Mouse (Mus musculus): Measurements from ENCODE around the gene Aspm. TPM values are rescaled to one million over a fixed set of nuclear protein-coding genes. Genes with fewer than 3 reads are reported as not detected.

Aspm gene
- polyA plus RNA-seq, 1 experiment from 2014 or later, result 28.6 TPM

DNA sequence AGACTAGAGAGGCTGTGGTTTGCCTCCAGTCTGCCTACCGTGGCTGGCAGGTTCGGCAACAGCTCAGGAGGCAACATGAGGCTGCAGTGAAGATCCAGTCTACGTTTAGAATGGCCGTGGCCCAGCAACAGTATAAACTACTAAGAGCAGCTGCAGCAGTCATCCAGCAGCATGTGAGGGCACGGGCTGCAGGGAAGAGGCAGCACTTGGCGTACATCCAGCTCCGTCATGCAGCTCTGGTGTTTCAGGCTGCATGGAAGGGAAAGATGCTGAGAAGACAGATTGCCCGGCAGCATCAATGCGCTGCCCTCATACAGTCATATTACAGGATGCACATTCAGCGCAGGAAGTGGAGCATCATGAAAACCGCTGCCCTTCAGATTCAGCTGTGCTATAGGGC, 24.3 kb downstream of the Aspm start:
- no peak for DNase-seq (ENCODE audit: low spot score)
- H3K27ac ChIP-seq (replicated peaks; ENCODE audit: low read depth, low read length), result no peak overlapping the region
- no peaks in the 10 kb centered on the region for H3K9me3 ChIP-seq (replicated peaks; ENCODE audit: control insufficient read depth, low read length)
- no peaks in the 10 kb centered on the region for H3K27me3 ChIP-seq (ENCODE audit: control insufficient read depth, insufficient read depth, low read length)
- H3K4me3 ChIP-seq (ENCODE audit: low read depth, low read length), result no peak overlapping the region
- H3K4me2 ChIP-seq (ENCODE audit: low read depth, low read length), result no peak overlapping the region
- WGBS, result 96% methylated on average over 11 of the region's 11 CpGs
- no peak overlapping the region for H3K9ac ChIP-seq (replicated peaks; ENCODE audit: low read length)
- H3K4me1 ChIP-seq (ENCODE audit: control insufficient read depth, insufficient read depth, low read length), result no peaks in the 10 kb centered on the region
- H3K36me3 ChIP-seq (replicated peaks; ENCODE audit: control insufficient read depth, insufficient read depth, low read depth, low read length), result peaks cover 18% of the 10 kb centered on the region
- no peak for ATAC-seq (replicated peaks; ENCODE audit: insufficient number of reproducible peaks, low FRiP score, low TSS enrichment, low read depth)

DNA sequence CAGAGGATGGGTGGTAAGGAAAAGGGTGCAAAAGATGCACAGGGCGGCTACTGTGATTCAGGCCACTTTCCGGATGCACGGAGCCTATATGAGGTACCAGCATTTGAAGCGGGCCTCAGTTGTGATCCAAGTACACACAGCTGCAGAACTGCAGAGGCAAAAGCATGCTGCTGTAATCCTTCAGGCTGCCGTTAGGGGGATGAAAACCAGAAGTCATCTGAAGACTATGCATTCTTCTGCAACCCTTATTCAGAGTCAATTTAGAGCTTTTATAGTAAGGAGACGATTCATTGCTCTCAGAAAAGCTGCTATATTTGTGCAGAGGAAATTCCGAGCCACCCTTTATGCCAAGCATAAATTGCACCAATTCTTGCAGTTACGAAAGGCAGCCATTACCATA, 25.7 kb downstream of the Aspm start:
- DNase-seq (ENCODE audit: low spot score) (no peak), ATAC-seq (replicated peaks; ENCODE audit: insufficient number of reproducible peaks, low FRiP score, low TSS enrichment, low read depth) (no peak)
- Histone ChIP-seq H3K9me3 (replicated peaks; ENCODE audit: control insufficient read depth, low read length) (no peaks in the 10 kb centered on the region), H3K27me3 (ENCODE audit: control insufficient read depth, insufficient read depth, low read length) (no peaks in the 10 kb centered on the region), H3K9ac (replicated peaks; ENCODE audit: low read length) (no peak overlapping the region), H3K36me3 (replicated peaks; ENCODE audit: control insufficient read depth, insufficient read depth, low read depth, low read length) (peaks cover 18% of the 10 kb centered on the region), H3K4me1 (ENCODE audit: control insufficient read depth, insufficient read depth, low read length) (no peaks in the 10 kb centered on the region), H3K4me3 (ENCODE audit: low read depth, low read length) (no peak overlapping the region), H3K4me2 (ENCODE audit: low read depth, low read length) (no peak overlapping the region), H3K27ac (replicated peaks; ENCODE audit: low read depth, low read length) (no peak overlapping the region)
- WGBS, result 90% methylated on average over 8 of the region's 8 CpGs

- H3K9me3 ChIP-seq (replicated peaks; ENCODE audit: control insufficient read depth, low read length), result no peaks in the 10 kb centered on the region
- H3K4me1 ChIP-seq (ENCODE audit: control insufficient read depth, insufficient read depth, low read length), result no peaks in the 10 kb centered on the region
- DNase-seq (ENCODE audit: low spot score), result no peak
- H3K27me3 ChIP-seq (ENCODE audit: control insufficient read depth, insufficient read depth, low read length), result no peaks in the 10 kb centered on the region
- H3K4me3 ChIP-seq (ENCODE audit: low read depth, low read length), result no peak overlapping the region
- ATAC-seq (replicated peaks; ENCODE audit: insufficient number of reproducible peaks, low FRiP score, low TSS enrichment, low read depth), result no peak
- no peak overlapping the region for H3K9ac ChIP-seq (replicated peaks; ENCODE audit: low read length)
- no peak overlapping the region for H3K27ac ChIP-seq (replicated peaks; ENCODE audit: low read depth, low read length)
- H3K36me3 ChIP-seq (replicated peaks; ENCODE audit: control insufficient read depth, insufficient read depth, low read depth, low read length), result peaks cover 18% of the 10 kb centered on the region
- H3K4me2 ChIP-seq (ENCODE audit: low read depth, low read length), result no peak overlapping the region
- 86% methylated on average over 4 of the region's 4 CpGs for WGBS
These were observed 26.6 kb downstream of the Aspm start for GRCm38 (mm10) chr1:139481146-139481545.

GRCm38 (mm10) chr1:139494630-139495029, 40.1 kb downstream of the Aspm start:
- no peak overlapping the region for H3K4me3 ChIP-seq (ENCODE audit: low read depth, low read length)
- no peaks in the 10 kb centered on the region for H3K27me3 ChIP-seq (ENCODE audit: control insufficient read depth, insufficient read depth, low read length)
- WGBS, result 89% methylated on average over 3 of the region's 3 CpGs
- DNase-seq (ENCODE audit: low spot score), result no peak
- no peak overlapping the region for H3K27ac ChIP-seq (replicated peaks; ENCODE audit: low read depth, low read length)
- no peaks in the 10 kb centered on the region for H3K4me1 ChIP-seq (ENCODE audit: control insufficient read depth, insufficient read depth, low read length)
- H3K36me3 ChIP-seq (replicated peaks; ENCODE audit: control insufficient read depth, insufficient read depth, low read depth, low read length), result peaks cover 8% of the 10 kb centered on the region
- H3K4me2 ChIP-seq (ENCODE audit: low read depth, low read length), result no peak overlapping the region
- no peaks in the 10 kb centered on the region for H3K9me3 ChIP-seq (replicated peaks; ENCODE audit: control insufficient read depth, low read length)
- H3K9ac ChIP-seq (replicated peaks; ENCODE audit: low read length), result no peak overlapping the region
- ATAC-seq (replicated peaks; ENCODE audit: insufficient number of reproducible peaks, low FRiP score, low TSS enrichment, low read depth), result no peak; the same call in 1 of the 2 replicates

DNA sequence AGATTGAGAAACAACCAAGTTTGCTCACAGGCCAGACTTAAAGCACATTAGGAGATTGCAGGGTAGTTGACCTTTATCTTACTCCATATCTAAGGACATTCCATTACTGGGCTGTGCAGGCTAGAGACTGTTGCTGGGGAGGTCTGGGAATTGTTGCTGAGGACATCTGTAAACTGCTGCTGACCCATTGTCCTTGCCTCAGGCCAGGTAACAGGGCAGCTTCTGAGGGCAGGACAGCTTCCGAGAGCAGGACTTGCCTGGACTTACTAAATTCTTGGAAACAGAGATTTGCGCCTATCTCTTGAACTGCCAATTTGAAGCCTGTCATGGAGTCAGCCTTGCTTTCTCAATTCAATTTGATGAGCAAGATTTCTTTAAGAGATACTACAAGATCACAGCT, 40.8 kb downstream of the Aspm start:
- Histone ChIP-seq H3K4me2 (ENCODE audit: low read depth, low read length) (no peak overlapping the region), H3K27me3 (ENCODE audit: control insufficient read depth, insufficient read depth, low read length) (no peaks in the 10 kb centered on the region), H3K9ac (replicated peaks; ENCODE audit: low read length) (no peak overlapping the region), H3K27ac (replicated peaks; ENCODE audit: low read depth, low read length) (no peak overlapping the region), H3K4me3 (ENCODE audit: low read depth, low read length) (no peak overlapping the region), H3K36me3 (replicated peaks; ENCODE audit: control insufficient read depth, insufficient read depth, low read depth, low read length) (peaks cover 5% of the 10 kb centered on the region), H3K4me1 (ENCODE audit: control insufficient read depth, insufficient read depth, low read length) (no peaks in the 10 kb centered on the region), H3K9me3 (replicated peaks; ENCODE audit: control insufficient read depth, low read length) (no peaks in the 10 kb centered on the region)
- 89% methylated on average over 2 of the region's 2 CpGs for WGBS
- no peak for ATAC-seq (replicated peaks; ENCODE audit: insufficient number of reproducible peaks, low FRiP score, low TSS enrichment, low read depth)
- DNase-seq (ENCODE audit: low spot score), result no peak

DNA sequence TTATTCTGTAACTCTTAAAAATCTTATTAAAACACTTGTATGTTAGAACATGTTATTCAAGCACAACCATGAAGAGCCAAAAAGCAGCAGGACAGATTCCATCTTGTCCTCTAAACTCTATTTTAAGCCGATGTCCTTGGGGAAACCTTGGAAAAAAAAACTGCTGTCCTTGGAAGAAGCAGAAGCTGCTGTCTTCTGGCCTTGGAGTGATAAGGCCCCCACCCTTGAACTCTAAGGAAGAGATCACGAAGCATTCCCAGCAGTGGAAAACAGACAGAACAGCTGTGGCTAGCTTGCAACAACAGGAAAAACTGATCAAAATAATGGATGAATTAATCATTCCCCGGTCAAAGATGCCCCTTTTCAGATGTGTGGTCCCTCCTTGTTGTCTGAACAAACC, 41.6 kb downstream of the Aspm start:
- Histone ChIP-seq H3K9ac (replicated peaks; ENCODE audit: low read length) (no peak overlapping the region), H3K27ac (replicated peaks; ENCODE audit: low read depth, low read length) (no peak overlapping the region), H3K27me3 (ENCODE audit: control insufficient read depth, insufficient read depth, low read length) (no peaks in the 10 kb centered on the region), H3K4me2 (ENCODE audit: low read depth, low read length) (no peak overlapping the region), H3K36me3 (replicated peaks; ENCODE audit: control insufficient read depth, insufficient read depth, low read depth, low read length) (peaks cover 5% of the 10 kb centered on the region), H3K4me1 (ENCODE audit: control insufficient read depth, insufficient read depth, low read length) (no peaks in the 10 kb centered on the region), H3K4me3 (ENCODE audit: low read depth, low read length) (no peak overlapping the region), H3K9me3 (replicated peaks; ENCODE audit: control insufficient read depth, low read length) (no peaks in the 10 kb centered on the region)
- WGBS, result 91% methylated on average over 3 of the region's 3 CpGs
- DNase-seq (ENCODE audit: low spot score) (no peak), ATAC-seq (replicated peaks; ENCODE audit: insufficient number of reproducible peaks, low FRiP score, low TSS enrichment, low read depth) (no peak)

DNA sequence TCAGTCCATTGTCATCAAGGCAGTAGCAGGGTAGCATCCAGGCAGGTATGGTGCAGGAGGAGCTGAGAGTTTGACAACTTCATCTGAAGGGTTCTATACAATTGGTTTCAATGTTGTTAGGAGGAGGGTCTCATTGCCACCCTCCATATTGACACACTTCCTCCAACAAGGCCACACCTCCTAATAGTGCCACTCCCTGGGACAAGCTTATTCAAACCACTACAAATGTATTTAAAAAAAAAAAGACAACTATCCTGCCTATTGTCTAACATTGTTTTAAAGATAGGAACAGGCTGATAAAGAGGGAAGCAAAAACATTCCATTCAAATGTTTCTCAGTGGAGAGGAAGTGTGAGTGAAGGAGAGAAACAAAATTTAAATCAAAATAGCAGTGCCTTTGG, 45.2 kb downstream of the Aspm start:
- no peak overlapping the region for H3K4me2 ChIP-seq (ENCODE audit: low read depth, low read length)
- H3K4me1 ChIP-seq (ENCODE audit: control insufficient read depth, insufficient read depth, low read length), result no peaks in the 10 kb centered on the region
- ATAC-seq (replicated peaks; ENCODE audit: insufficient number of reproducible peaks, low FRiP score, low TSS enrichment, low read depth), result no peak
- no peak for DNase-seq (ENCODE audit: low spot score)
- no peak overlapping the region for H3K4me3 ChIP-seq (ENCODE audit: low read depth, low read length)
- H3K9me3 ChIP-seq (replicated peaks; ENCODE audit: control insufficient read depth, low read length), result no peaks in the 10 kb centered on the region
- H3K9ac ChIP-seq (replicated peaks; ENCODE audit: low read length), result no peak overlapping the region
- H3K27ac ChIP-seq (replicated peaks; ENCODE audit: low read depth, low read length), result no peak overlapping the region
- no peaks in the 10 kb centered on the region for H3K27me3 ChIP-seq (ENCODE audit: control insufficient read depth, insufficient read depth, low read length)
- no peaks in the 10 kb centered on the region for H3K36me3 ChIP-seq (replicated peaks; ENCODE audit: control insufficient read depth, insufficient read depth, low read depth, low read length)

GRCm38 (mm10) chr1:139501258-139501752, 46.7 kb downstream of the Aspm start, which contains the start of gene F13b:
F13b (plus strand) TSS chr1:139501702.
- Histone ChIP-seq H3K9me3 (replicated peaks; ENCODE audit: control insufficient read depth, low read length) (no peaks in the 10 kb centered on the region), H3K4me2 (ENCODE audit: low read depth, low read length) (no peak within 1 kb of the TSS), H3K9ac (replicated peaks; ENCODE audit: low read length) (no peak within 1 kb of the TSS), H3K27ac (replicated peaks; ENCODE audit: low read depth, low read length) (no peak within 1 kb of the TSS), H3K4me3 (ENCODE audit: low read depth, low read length) (no peak within 1 kb of the TSS), H3K4me1 (ENCODE audit: control insufficient read depth, insufficient read depth, low read length) (no peaks in the 10 kb centered on the region), H3K36me3 (replicated peaks; ENCODE audit: control insufficient read depth, insufficient read depth, low read depth, low read length) (no peaks in the 10 kb centered on the region), H3K27me3 (ENCODE audit: control insufficient read depth, insufficient read depth, low read length) (no peaks in the 10 kb centered on the region)
- 82% methylated on average over 3 of the region's 3 CpGs for WGBS
- DNase-seq (ENCODE audit: low spot score) (no peak), ATAC-seq (replicated peaks; ENCODE audit: insufficient number of reproducible peaks, low FRiP score, low TSS enrichment, low read depth) (no peak)

Measured in embryonic facial prominence, embryonic 11.5 days (tissue).